Mouse (Mus musculus): ENCODE results near the gene Arid2. TPM values are rescaled to one million over a fixed set of nuclear protein-coding genes. Genes with fewer than 3 reads are reported as not detected.
"Not testable (repeated sequence)": the region's sequence is repeated elsewhere in the genome, so short reads cannot be mapped to it uniquely, and the experiment has no call there.

Arid2 gene
- total and polyA plus RNA-seq, 3 experiments = 20.3 to 31.2 (median 25.9) TPM

DNA sequence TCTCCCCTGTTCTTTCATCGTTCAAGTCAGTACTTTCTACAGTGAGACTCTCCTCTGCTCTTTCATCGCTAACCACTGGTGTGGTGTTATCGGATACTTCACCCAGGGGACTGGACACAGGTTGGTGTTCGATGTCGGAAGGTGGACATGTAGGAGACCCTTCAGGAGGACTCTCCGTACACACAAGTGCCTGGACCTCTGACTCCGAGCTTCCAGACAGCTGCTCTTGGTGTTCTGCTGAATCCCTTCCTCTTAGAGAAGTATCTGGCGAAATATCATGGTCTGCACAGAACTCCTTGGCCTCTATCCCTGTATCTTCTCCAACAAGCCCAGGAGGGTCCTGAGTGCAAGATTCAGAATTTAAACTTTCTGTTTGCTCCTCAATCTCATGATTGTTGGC lies 132.6 kb downstream of the Arid2 start:
- Histone ChIP-seq H3K36me3 (ENCODE audit: control insufficient read depth in 1 of 2, insufficient read depth in 2 of 2, low read length in 2 of 2) (peaks cover 0 to 87% of the 10 kb centered on the region in 2 experiments; a peak in 2 of 4 replicates), H3K27me3 (ENCODE audit: control insufficient read depth in 1 of 2, insufficient read depth in 2 of 2, low read length in 2 of 2) (no peaks in the 10 kb centered on the region), H3K27ac (ENCODE audit: control insufficient read depth, low read depth, low read length) (no peak overlapping the region), H3K4me1 (ENCODE audit: control insufficient read depth in 1 of 2, insufficient read depth in 2 of 2, low read length in 2 of 2) (no peaks in the 10 kb centered on the region), H3K9me3 (replicated peaks; ENCODE audit: insufficient read depth, low read length) (no peaks in the 10 kb centered on the region), H3K9ac (ENCODE audit: control insufficient read depth, low read depth, low read length, poor library complexity, severe bottlenecking) (no peak overlapping the region), H3K79me2 (ENCODE audit: control insufficient read depth, insufficient read depth, low read length, poor library complexity) (no peaks in the 10 kb centered on the region), H3K4me3 (ENCODE audit: control insufficient read depth in 1 of 2, insufficient read depth in 1 of 2, low read depth in 2 of 2, low read length in 2 of 2) (no peak overlapping the region)
- no peak for TF ChIP-seq MXI1 (IDR thresholded peaks at IDR 0.05; ENCODE audit: low read depth, low read length)
- no peak for TF ChIP-seq POLR2AphosphoS2 (IDR thresholded peaks at IDR 0.05; ENCODE audit: low read length)
- TF ChIP-seq MAZ (IDR thresholded peaks at IDR 0.05; ENCODE audit: low read depth, low read length) = no peak
- no peak for TF ChIP-seq ETS1 (IDR thresholded peaks at IDR 0.05; ENCODE audit: low read depth, low read length)
- TF ChIP-seq NRF1 (IDR thresholded peaks at IDR 0.05; ENCODE audit: insufficient read depth, low read depth, low read length, poor library complexity, severe bottlenecking) = no peak
- no peak for TF ChIP-seq ZNF384 (IDR thresholded peaks at IDR 0.05; ENCODE audit: low read depth, low read length)
- TF ChIP-seq MAX (IDR thresholded peaks at IDR 0.05; ENCODE audit: low read length) = no peak
- no peak for TF ChIP-seq NELFE (IDR thresholded peaks at IDR 0.05; ENCODE audit: low read depth, low read length)
- DNase-seq (ENCODE audit: low read depth, low spot score) = no peak

DNA sequence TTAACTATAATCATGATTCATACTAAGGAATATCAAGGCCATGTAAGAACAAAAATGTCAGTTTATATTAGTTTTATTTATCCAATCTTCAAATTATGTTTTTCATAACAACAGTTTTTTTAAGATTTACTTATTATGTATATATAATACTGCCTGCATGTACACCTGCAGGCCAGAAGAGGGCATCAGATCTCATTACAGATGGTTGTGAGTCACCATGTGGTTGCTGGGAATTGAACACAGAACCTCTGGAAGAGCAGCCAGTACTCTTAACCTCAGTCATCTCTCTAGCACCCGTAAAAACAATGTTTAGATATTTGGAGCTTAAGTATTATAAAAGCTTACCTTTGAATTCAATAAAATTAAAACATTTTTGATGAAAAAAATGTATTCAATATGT lies 146.9 kb downstream of the Arid2 start:
- Histone ChIP-seq H3K36me3 (ENCODE audit: control insufficient read depth in 1 of 2, insufficient read depth in 2 of 2, low read length in 2 of 2) (peaks cover 3 to 80% of the 10 kb centered on the region in 2 experiments), H3K27me3 (ENCODE audit: control insufficient read depth in 1 of 2, insufficient read depth in 2 of 2, low read length in 2 of 2) (no peaks in the 10 kb centered on the region), H3K9ac (ENCODE audit: control insufficient read depth, low read depth, low read length, poor library complexity, severe bottlenecking) (no peak overlapping the region), H3K79me2 (ENCODE audit: control insufficient read depth, insufficient read depth, low read length, poor library complexity) (peaks cover 3% of the 10 kb centered on the region), H3K4me3 (ENCODE audit: control insufficient read depth in 1 of 2, insufficient read depth in 1 of 2, low read depth in 2 of 2, low read length in 2 of 2) (no peak overlapping the region), H3K4me1 (ENCODE audit: control insufficient read depth in 1 of 2, insufficient read depth in 2 of 2, low read length in 2 of 2) (no peaks in the 10 kb centered on the region), H3K9me3 (replicated peaks; ENCODE audit: insufficient read depth, low read length) (no peaks in the 10 kb centered on the region), H3K27ac (ENCODE audit: control insufficient read depth, low read depth, low read length) (no peak overlapping the region)
- no peak for DNase-seq (ENCODE audit: low read depth, low spot score)
- TF ChIP-seq MYC (IDR thresholded peaks at IDR 0.05; ENCODE audit: low read depth, low read length) (peak; percentile 62), SMC3 (IDR thresholded peaks at IDR 0.05; ENCODE audit: low read depth, low read length) (peak; percentile 18; the same call in 1 of the 2 replicates), JUND (IDR thresholded peaks at IDR 0.05; ENCODE audit: low read depth, low read length) (peak; percentile 46; the same call in 1 of the 2 replicates), CTCF (IDR thresholded peaks at IDR 0.05 in 2 of 3, conservative IDR thresholded peaks at IDR 0.05 in 1 of 3; ENCODE audit: control insufficient read depth in 1 of 3, insufficient read depth in 1 of 3, low read depth in 2 of 3, low read length in 3 of 3, poor library complexity in 1 of 3, severe bottlenecking in 1 of 3) (peak in 2 of 3 experiments; percentile 25 to 41; a peak in 2 of 6 replicates), MEF2A (IDR thresholded peaks at IDR 0.05; ENCODE audit: extremely low read depth, insufficient replicate concordance, low read depth, low read length, poor library complexity, severe bottlenecking) (no peak)

- H3K4me1 ChIP-seq (ENCODE audit: control insufficient read depth in 1 of 2, insufficient read depth in 2 of 2, low read length in 2 of 2); H3K9ac ChIP-seq (ENCODE audit: control insufficient read depth, low read depth, low read length, poor library complexity, severe bottlenecking); H3K27ac ChIP-seq (ENCODE audit: control insufficient read depth, low read depth, low read length); DNase-seq (ENCODE audit: low read depth, low spot score); H3K9me3 ChIP-seq (replicated peaks; ENCODE audit: insufficient read depth, low read length); H3K4me3 ChIP-seq (ENCODE audit: control insufficient read depth in 1 of 2, insufficient read depth in 1 of 2, low read depth in 2 of 2, low read length in 2 of 2); H3K27me3 ChIP-seq (ENCODE audit: control insufficient read depth in 1 of 2, insufficient read depth in 2 of 2, low read length in 2 of 2): not testable (repeated sequence)
- Histone ChIP-seq H3K79me2 (ENCODE audit: control insufficient read depth, insufficient read depth, low read length, poor library complexity) (peaks cover 14% of the 10 kb centered on the region), H3K36me3 (ENCODE audit: control insufficient read depth in 1 of 2, insufficient read depth in 2 of 2, low read length in 2 of 2) (peaks cover 4 to 76% of the 10 kb centered on the region in 2 experiments; a peak in 2 of 4 replicates)
These were observed 154.2 kb downstream of the Arid2 start for GRCm38 (mm10) chr15:96441480-96441879.

Measured in MEL (cell line).